Mouse (Mus musculus) CD4-positive naive resting alpha-beta T cell, adult 57 days (primary cell): Measurements from ENCODE around the gene Ntmt1. TPM values are rescaled to one million over a fixed set of nuclear protein-coding genes. Genes with fewer than 3 reads are reported as not detected.

Experiments
- total RNA-seq: library from RNA; stranded (reverse); gene quantifications from one replicate; pipeline ENCODE4 v1.2.4, GENCODE M21; 2023

Ntmt1 gene
- total RNA-seq: 23.3 TPM

DNA sequence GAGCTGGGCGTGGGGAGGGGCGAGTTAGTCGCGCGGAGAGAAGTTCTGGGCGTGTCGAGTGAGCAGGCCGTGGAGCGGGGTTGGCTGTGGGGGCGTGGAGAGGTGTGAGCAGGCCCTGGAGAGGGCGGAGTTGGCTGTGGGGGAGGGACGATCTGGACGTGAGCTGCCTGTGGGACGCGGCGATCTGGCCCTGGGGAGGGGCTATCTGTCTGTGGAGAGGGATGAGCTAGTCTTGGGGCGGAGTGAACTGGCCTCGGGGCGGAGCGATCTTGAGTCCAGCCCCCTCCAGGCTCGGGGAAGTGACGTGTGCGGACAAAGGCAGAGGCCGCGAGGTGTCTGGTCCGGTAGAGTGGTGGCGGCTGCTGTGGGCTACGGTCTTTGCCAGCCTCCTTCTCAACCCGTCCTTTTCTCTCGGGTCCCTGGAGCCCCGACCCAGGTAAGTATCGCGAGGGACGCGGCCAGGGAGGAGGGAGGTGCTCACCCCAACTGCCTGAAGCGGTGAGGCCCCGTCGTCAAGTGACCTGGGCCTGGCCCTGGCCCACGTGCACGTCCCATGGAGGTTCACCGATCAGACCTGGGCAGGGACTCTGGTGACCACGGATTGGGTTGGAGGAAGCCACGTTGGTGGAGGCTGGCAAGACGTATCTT, at the start of gene Ntmt1:
Gene Ntmt1 (plus strand): TSS at position 179 of the 648 bp plus-strand sequence.

DNA sequence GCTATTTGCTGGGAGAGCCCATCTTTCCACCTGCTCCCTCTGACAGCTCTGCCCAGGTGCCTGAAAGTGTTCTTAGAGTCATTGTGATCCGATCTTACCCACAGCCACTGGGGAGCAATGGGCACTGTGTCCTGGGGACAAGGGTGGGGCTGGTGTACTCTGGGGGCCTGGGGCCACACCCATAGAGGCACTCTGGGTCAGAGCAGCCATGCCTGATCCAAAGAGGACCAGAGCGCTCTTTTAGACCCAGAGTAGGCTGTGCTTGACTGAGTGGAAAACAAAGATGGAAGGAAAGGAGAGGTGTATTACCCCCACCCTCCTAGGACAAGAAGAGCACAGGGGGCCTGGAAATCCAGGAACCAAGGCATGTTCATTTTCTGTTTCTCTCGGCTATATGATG, 4.0 kb upstream of the Ntmt1 start, which contains the start of gene 1700001O22Rik:
Gene 1700001O22Rik (minus strand): TSS at position 58 of the 400 bp plus-strand sequence.

DNA sequence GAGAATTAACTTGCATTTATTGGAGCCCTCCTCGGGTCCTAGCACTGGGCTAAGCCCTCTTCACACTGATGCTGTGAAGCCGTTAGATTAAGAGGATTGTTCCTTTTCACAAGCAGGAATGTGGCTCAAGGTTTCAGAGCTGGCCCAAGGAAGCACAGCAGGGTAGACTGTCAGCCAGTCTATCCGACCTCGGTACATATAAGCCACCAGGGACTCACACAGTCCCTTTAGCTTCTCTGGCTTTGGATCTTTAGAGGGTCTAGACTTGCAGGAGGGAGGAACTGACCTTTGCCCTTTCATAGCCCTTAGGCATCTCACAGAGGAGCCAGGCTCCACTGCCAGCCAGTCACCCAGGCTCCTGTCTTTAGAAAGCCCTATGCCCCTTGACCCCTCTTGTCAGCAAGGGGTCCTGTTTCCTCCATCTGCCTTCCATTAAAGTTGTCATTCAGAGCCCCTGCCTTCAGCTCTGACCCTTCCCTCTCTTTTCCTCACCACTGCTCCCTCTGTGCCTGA, 22.7 kb downstream of the Ntmt1 start, which contains the start of gene Asb6:
Gene Asb6 (minus strand): TSS at position 51 of the 513 bp plus-strand sequence.

DNA sequence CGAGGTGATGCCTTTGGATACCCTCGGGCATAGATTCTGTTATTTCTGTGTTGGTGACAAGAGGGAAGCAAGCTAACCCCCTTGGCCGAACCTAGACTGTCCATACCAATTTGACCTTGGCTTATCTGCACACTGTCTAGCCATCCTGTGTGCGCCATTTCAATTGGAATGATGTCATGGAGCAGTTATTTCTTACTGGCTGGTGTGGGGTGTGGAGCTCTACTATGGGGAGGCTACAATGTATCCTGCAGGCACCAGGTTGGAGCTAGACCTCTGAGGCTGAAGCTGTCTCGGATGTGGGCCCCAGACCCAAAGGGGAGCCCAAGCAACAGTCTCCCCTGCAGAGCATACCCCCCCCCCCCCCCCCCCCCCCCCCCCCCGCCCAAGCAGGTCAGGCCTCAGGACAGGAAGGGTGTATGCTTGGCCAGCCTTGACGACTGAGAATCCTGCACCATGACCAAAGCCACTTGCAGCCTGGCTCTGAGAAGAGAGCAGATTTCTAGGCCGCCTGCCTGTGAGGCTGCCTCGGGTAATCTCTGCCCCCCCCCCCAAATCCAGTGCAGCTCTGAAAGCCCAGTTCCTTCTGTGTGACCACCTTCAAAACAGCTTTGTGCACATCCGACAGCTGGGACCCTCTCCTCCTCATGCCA, 26.9 kb downstream of the Ntmt1 start, which contains the start of gene Prrx2:
Gene Prrx2 (plus strand): TSS at position 600 of the 650 bp plus-strand sequence.

Other genes with a start within 250 kb of the Ntmt1 start
- 3.8 TPM for gene Cstad, start 212.8 kb upstream of the Ntmt1 start, total RNA-seq
- gene 1700001O22Rik, start 4.2 kb upstream of the Ntmt1 start, total RNA-seq: not detected
- 46.7 TPM for gene Asb6, start 22.5 kb downstream of the Ntmt1 start, total RNA-seq
- not detected for gene Prrx2, start 27.1 kb downstream of the Ntmt1 start, total RNA-seq
- gene Ptges, start 122.0 kb downstream of the Ntmt1 start, total RNA-seq: not detected
- 52.3 TPM for gene Tor1b, start 145.1 kb downstream of the Ntmt1 start, total RNA-seq
- 40.9 TPM for gene Tor1a, start 160.1 kb downstream of the Ntmt1 start, total RNA-seq
- 89.7 TPM for gene BC005624, start 174.4 kb downstream of the Ntmt1 start, total RNA-seq
- 15.5 TPM for gene Usp20, start 174.5 kb downstream of the Ntmt1 start, total RNA-seq